Mouse (Mus musculus) embryonic fibroblast, embryonic 13.5 days (primary cell): ENCODE results near the gene Mgat4a.

Experiments used
- CTCF ChIP-seq: IDR thresholded peaks from 2 replicates; pipeline ENCODE4 v1.5.1; 2011; ENCODE audit warnings: mild to moderate bottlenecking, control low read depth, low read length, moderate library complexity, borderline replicate concordance; ENCODE audit not compliant: insufficient read depth
- POLR2A ChIP-seq: IDR thresholded peaks from 2 replicates; pipeline ENCODE4 v1.6.1; 2011; ENCODE audit warnings: low read depth, mild to moderate bottlenecking, control low read depth, low read length, moderate library complexity

DNA sequence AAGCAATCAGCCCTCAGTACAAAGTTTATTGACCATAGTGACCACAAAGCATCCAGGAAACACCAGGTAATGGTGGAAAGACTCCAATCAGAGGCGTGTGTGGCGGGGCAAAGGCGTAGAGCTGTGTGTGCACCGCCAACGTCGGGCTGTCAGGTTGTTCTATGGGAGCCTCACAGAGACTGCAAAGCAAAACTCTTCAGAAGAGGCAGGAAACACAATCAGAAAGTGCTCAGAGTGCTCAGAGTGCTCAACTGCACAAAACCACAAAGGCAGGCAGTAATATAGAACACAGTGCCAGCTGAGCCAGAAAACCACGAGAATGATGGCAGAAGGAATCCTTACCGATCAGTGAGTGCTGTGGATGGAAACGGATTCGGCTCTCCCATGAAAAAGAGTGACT lies 67.6 kb downstream of the Mgat4a start:
- no peak for TF ChIP-seq POLR2A
- no peak for TF ChIP-seq CTCF
